15 mouse cellular contexts compared by ENCODE assay signal in genomic region chr1:23764710-23765109, GRCm38 (mm10). TPM values are rescaled to one million over a fixed set of nuclear protein-coding genes. Genes with fewer than 3 reads are reported as not detected.
DNase-seq lines count a peak whose midpoint lies in the region; ATAC-seq lines count a peak whose summit lies in the region.
"Had no signal": no experiment of that assay in that cellular context is flagged by ENCODE, and none has a peak within 500 bp of the region (broad histone marks: within the 10 kb centered on the region; RNA-seq: fewer than 3 reads in every experiment).

No protein-coding gene starts in this region.

- H3K27me3 ChIP-seq in hindbrain, embryonic 14.5 days (ENCODE audit: control insufficient read depth, insufficient read depth, low read length) = peaks cover 7% of the 10 kb centered on the region; the same call in 1 of the 2 replicates
- H3K27me3 ChIP-seq in hindbrain, embryonic 11.5 days (ENCODE audit: control insufficient read depth, insufficient read depth, low read length) = peaks cover 13% of the 10 kb centered on the region
- peaks cover 9% of the 10 kb centered on the region for H3K27me3 ChIP-seq in midbrain, embryonic 14.5 days (ENCODE audit: control insufficient read depth, insufficient read depth, low read length)
- H3K27me3 ChIP-seq in midbrain, embryonic 13.5 days = peaks cover 26% of the 10 kb centered on the region
- peaks cover 2% of the 10 kb centered on the region; the same call in 1 of the 2 replicates for H3K27me3 ChIP-seq in forebrain, embryonic 16.5 days (replicated peaks; ENCODE audit: control insufficient read depth, insufficient read depth, low read length)
- H3K27me3 ChIP-seq in neural tube, embryonic 14.5 days (ENCODE audit: control insufficient read depth, insufficient read depth, low read length) = no peaks in the 10 kb centered on the region

- 52% methylated on average over 4 of the region's 4 CpGs for WGBS in hindbrain, embryonic 14.5 days
- WGBS in hindbrain, embryonic 11.5 days = 81% methylated on average over 4 of the region's 4 CpGs
- 63% methylated on average over 4 of the region's 4 CpGs for WGBS in midbrain, embryonic 14.5 days
- WGBS in midbrain, embryonic 13.5 days = 62% methylated on average over 4 of the region's 4 CpGs
- WGBS in forebrain, embryonic 16.5 days = 6% methylated on average over 4 of the region's 4 CpGs
- WGBS in neural tube, embryonic 14.5 days = 48% methylated on average over 4 of the region's 4 CpGs

- peak overlapping the region; percentile 69 for H3K4me2 ChIP-seq in hindbrain, embryonic 14.5 days (replicated peaks)
- no peak overlapping the region for H3K4me2 ChIP-seq in hindbrain, embryonic 11.5 days (replicated peaks; ENCODE audit: low read depth, low read length)
- peak overlapping the region; percentile 92 for H3K4me2 ChIP-seq in midbrain, embryonic 14.5 days (ENCODE audit: low read length)
- no peak overlapping the region; the same call in 1 of the 2 replicates for H3K4me2 ChIP-seq in midbrain, embryonic 13.5 days (replicated peaks)
- peak overlapping the region; percentile 45 for H3K4me2 ChIP-seq in forebrain, embryonic 16.5 days (ENCODE audit: low read length)
- H3K4me2 ChIP-seq in neural tube, embryonic 14.5 days (ENCODE audit: low read depth, low read length) = peak overlapping the region; percentile 75
- H3K4me2 ChIP-seq: embryonic facial prominence, embryonic 15.5 days; limb, embryonic 12.5 days; liver, embryonic 15.5 days had no signal

- H3K9me3 ChIP-seq in hindbrain, embryonic 14.5 days (ENCODE audit: control insufficient read depth, low read length) = no peaks in the 10 kb centered on the region
- no peaks in the 10 kb centered on the region for H3K9me3 ChIP-seq in hindbrain, embryonic 11.5 days (ENCODE audit: control insufficient read depth, low read length)
- H3K9me3 ChIP-seq in midbrain, embryonic 14.5 days (ENCODE audit: control insufficient read depth, low read length) = no peaks in the 10 kb centered on the region
- H3K9me3 ChIP-seq in midbrain, embryonic 13.5 days = no peaks in the 10 kb centered on the region
- no peaks in the 10 kb centered on the region for H3K9me3 ChIP-seq in forebrain, embryonic 16.5 days (ENCODE audit: control insufficient read depth, low read length)
- no peaks in the 10 kb centered on the region for H3K9me3 ChIP-seq in neural tube, embryonic 14.5 days (ENCODE audit: control insufficient read depth, low read length)
- H3K9me3 ChIP-seq: embryonic facial prominence, embryonic 15.5 days; limb, embryonic 12.5 days; liver, embryonic 15.5 days had no signal

- H3K9ac ChIP-seq in hindbrain, embryonic 14.5 days = no peak overlapping the region
- H3K9ac ChIP-seq in hindbrain, embryonic 11.5 days (ENCODE audit: low read depth, low read length) = no peak overlapping the region
- no peak overlapping the region for H3K9ac ChIP-seq in midbrain, embryonic 14.5 days (replicated peaks; ENCODE audit: low read length)
- no peak overlapping the region for H3K9ac ChIP-seq in midbrain, embryonic 13.5 days (replicated peaks)
- no peak overlapping the region for H3K9ac ChIP-seq in forebrain, embryonic 16.5 days (replicated peaks; ENCODE audit: low read depth, low read length)
- H3K9ac ChIP-seq in neural tube, embryonic 14.5 days (replicated peaks; ENCODE audit: low read depth, low read length) = no peak overlapping the region
- H3K9ac ChIP-seq: embryonic facial prominence, embryonic 15.5 days; limb, embryonic 12.5 days; liver, embryonic 15.5 days had no signal

- DNase-seq in hindbrain, embryonic 14.5 days (ENCODE audit: low spot score) = no peak
- DNase-seq in hindbrain, embryonic 11.5 days (ENCODE audit: low spot score) = no peak
- peak; percentile 53 for DNase-seq in midbrain, embryonic 14.5 days
- DNase-seq in testis, postnatal 14 days (ENCODE audit: low spot score) = no peak
- DNase-seq: adrenal gland, postnatal 10 days; gastrocnemius, postnatal 10 days; heart, adult 2 months had no signal

- H3K27ac ChIP-seq in hindbrain, embryonic 14.5 days = no peak overlapping the region
- no peak overlapping the region for H3K27ac ChIP-seq in hindbrain, embryonic 11.5 days (ENCODE audit: low read depth, low read length)
- no peak overlapping the region for H3K27ac ChIP-seq in midbrain, embryonic 14.5 days (replicated peaks; ENCODE audit: low read depth, low read length)
- H3K27ac ChIP-seq in midbrain, embryonic 13.5 days = no peak overlapping the region
- H3K27ac ChIP-seq in forebrain, embryonic 16.5 days (ENCODE audit: low read length) = no peak overlapping the region
- H3K27ac ChIP-seq in neural tube, embryonic 14.5 days (ENCODE audit: low read depth, low read length) = no peak overlapping the region
- H3K27ac ChIP-seq: embryonic facial prominence, embryonic 15.5 days; heart, adult 2 months; limb, embryonic 12.5 days; liver, embryonic 15.5 days had no signal

- ATAC-seq in hindbrain, embryonic 14.5 days (ENCODE audit: low FRiP score) = no peak
- no peak for ATAC-seq in hindbrain, embryonic 11.5 days (ENCODE audit: low FRiP score)
- no peak for ATAC-seq in midbrain, embryonic 14.5 days (ENCODE audit: low FRiP score, low TSS enrichment)
- ATAC-seq in midbrain, embryonic 13.5 days = no peak
- no peak for ATAC-seq in forebrain, embryonic 16.5 days
- no peak for ATAC-seq in neural tube, embryonic 14.5 days (ENCODE audit: low read depth)
- ATAC-seq: CD4-positive, CD25-positive, alpha-beta regulatory T cell, adult 4 months had no signal

- H3K4me1 ChIP-seq in hindbrain, embryonic 14.5 days (replicated peaks; ENCODE audit: control insufficient read depth, insufficient read depth, low read length) = peaks cover 22% of the 10 kb centered on the region
- 0 out of 2 replicates have a peak, but pooled peaks cover 2% of the 10 kb centered on the region for H3K4me1 ChIP-seq in hindbrain, embryonic 11.5 days (replicated peaks; ENCODE audit: control insufficient read depth, insufficient read depth, low read length)
- H3K4me1 ChIP-seq in midbrain, embryonic 14.5 days (ENCODE audit: control insufficient read depth, insufficient read depth, low read length) = peaks cover 13% of the 10 kb centered on the region
- peaks cover 25% of the 10 kb centered on the region for H3K4me1 ChIP-seq in midbrain, embryonic 13.5 days (replicated peaks)
- H3K4me1 ChIP-seq in forebrain, embryonic 16.5 days (replicated peaks; ENCODE audit: control insufficient read depth, insufficient read depth, low read length) = peaks cover 33% of the 10 kb centered on the region
- peaks cover 8% of the 10 kb centered on the region; the same call in 1 of the 2 replicates for H3K4me1 ChIP-seq in neural tube, embryonic 14.5 days (ENCODE audit: control insufficient read depth, insufficient read depth, low read length)

- H3K36me3 ChIP-seq in hindbrain, embryonic 14.5 days (replicated peaks; ENCODE audit: control insufficient read depth, insufficient read depth) = no peaks in the 10 kb centered on the region
- H3K36me3 ChIP-seq in hindbrain, embryonic 11.5 days (ENCODE audit: control insufficient read depth, insufficient read depth, low read length) = no peaks in the 10 kb centered on the region
- no peaks in the 10 kb centered on the region for H3K36me3 ChIP-seq in midbrain, embryonic 14.5 days (ENCODE audit: control insufficient read depth, insufficient read depth, low read length)
- no peaks in the 10 kb centered on the region for H3K36me3 ChIP-seq in midbrain, embryonic 13.5 days
- no peaks in the 10 kb centered on the region for H3K36me3 ChIP-seq in forebrain, embryonic 16.5 days (ENCODE audit: control insufficient read depth, insufficient read depth)
- H3K36me3 ChIP-seq in neural tube, embryonic 14.5 days (ENCODE audit: control insufficient read depth, insufficient read depth, low read length) = no peaks in the 10 kb centered on the region
- H3K36me3 ChIP-seq: embryonic facial prominence, embryonic 15.5 days; limb, embryonic 12.5 days; liver, embryonic 15.5 days had no signal

- H3K4me3 ChIP-seq in hindbrain, embryonic 14.5 days (replicated peaks; ENCODE audit: low read length) = peak overlapping the region; percentile 87
- H3K4me3 ChIP-seq in hindbrain, embryonic 11.5 days (ENCODE audit: low read depth, low read length) = no peak overlapping the region
- 0 out of 2 replicates have a peak overlapping the region, but pooled peaks have one; percentile 7 for H3K4me3 ChIP-seq in midbrain, embryonic 14.5 days (replicated peaks; ENCODE audit: low read depth, low read length)
- no peak overlapping the region for H3K4me3 ChIP-seq in midbrain, embryonic 13.5 days (replicated peaks)
- peak overlapping the region; percentile 18 for H3K4me3 ChIP-seq in forebrain, embryonic 16.5 days (replicated peaks; ENCODE audit: low read length)
- H3K4me3 ChIP-seq in neural tube, embryonic 14.5 days (ENCODE audit: low read depth, low read length) = peak overlapping the region; percentile 81
- H3K4me3 ChIP-seq: embryonic facial prominence, embryonic 15.5 days; heart, adult 2 months; limb, embryonic 12.5 days; liver, embryonic 15.5 days had no signal

RNA-seq across cellular contexts. Expression of gene B3gat2, which starts 3.2 kb away (rescaled TPM):
- 23.8 and 24.2 TPM in 2 replicates for polyA plus RNA-seq in hindbrain, embryonic 14.5 days (2014; fragmentation: Nextera tagmentation; extraction: Ambion mirVana)
- polyA plus RNA-seq in hindbrain, embryonic 11.5 days (2014; fragmentation: Nextera tagmentation; extraction: Ambion mirVana) = 1.9 and 2.3 TPM in 2 replicates
- polyA plus RNA-seq in midbrain, embryonic 14.5 days (2014; fragmentation: Nextera tagmentation; extraction: Ambion mirVana) = 11.1 and 15.4 TPM in 2 replicates
- 6.7 and 9.0 TPM in 2 replicates for polyA plus RNA-seq in midbrain, embryonic 13.5 days (2015; fragmentation: Nextera tagmentation; extraction: Ambion mirVana)
- 9.9 and 12.1 TPM in 2 replicates for polyA plus RNA-seq in forebrain, embryonic 16.5 days (2015; fragmentation: Nextera tagmentation; extraction: Ambion mirVana)
- 29.3 and 34.7 TPM in 2 replicates for polyA plus RNA-seq in neural tube, embryonic 14.5 days (2014; fragmentation: Nextera tagmentation; extraction: Ambion mirVana)
- polyA plus RNA-seq: heart, adult 2 months; small intestine, adult 2 months had no signal

Comparison
In these comparisons a context has a peak if more than half of its experiments do, and no peak if none do; other contexts are left out.
1. H3K4me2 ChIP-seq: peak in hindbrain, embryonic 14.5 days (single experiment), midbrain, embryonic 14.5 days (single experiment), forebrain, embryonic 16.5 days (single experiment) and neural tube, embryonic 14.5 days (single experiment); none in hindbrain, embryonic 11.5 days (single experiment) and midbrain, embryonic 13.5 days (single experiment).
2. H3K4me3 ChIP-seq: peak in hindbrain, embryonic 14.5 days (single experiment), midbrain, embryonic 14.5 days (single experiment), forebrain, embryonic 16.5 days (single experiment) and neural tube, embryonic 14.5 days (single experiment); none in hindbrain, embryonic 11.5 days (single experiment) and midbrain, embryonic 13.5 days (single experiment).